Mouse (Mus musculus) MEL (cell line): ENCODE data around the gene Ncln.
A peak's percentile ranks its signal among the peaks of the same experiment; 100 is the strongest.

Source experiments
- CTCF ChIP-seq, 3 experiments: IDR thresholded peaks in 2 of 3; conservative IDR thresholded peaks in 1 of 3; 2 replicates each; pipeline ENCODE4 v1.5.1; 2011 to 2012; ENCODE audit warnings: low read length in 3 of 3, low read depth in 2 of 3, mild to moderate bottlenecking in 2 of 3, improper control_type of control experiment in 1 of 3, inconsistent platforms in 1 of 3, mixed read lengths in 1 of 3, moderate library complexity in 1 of 3; ENCODE audit not compliant: control insufficient read depth in 1 of 3, insufficient read depth in 1 of 3, poor library complexity in 1 of 3, severe bottlenecking in 1 of 3
- E2F4 ChIP-seq: IDR thresholded peaks from 2 replicates; pipeline ENCODE4 v1.6.1; 2011; ENCODE audit warnings: low read depth, low read length, improper control_type of control experiment, borderline replicate concordance
- MAZ ChIP-seq: IDR thresholded peaks from 2 replicates; pipeline ENCODE4 v1.6.1; 2012; ENCODE audit warnings: low read depth, mild to moderate bottlenecking, inconsistent platforms, low read length, improper control_type of control experiment
- POLR2A ChIP-seq, 2 experiments: IDR thresholded peaks; 2 replicates each; pipeline ENCODE4 v1.6.1; 2011 to 2012; ENCODE audit warnings: low read length in 2 of 2, mild to moderate bottlenecking in 2 of 2, control low read depth in 1 of 2, improper control_type of control experiment in 1 of 2, low read depth in 1 of 2, moderate library complexity in 1 of 2; ENCODE audit not compliant: control insufficient read depth in 1 of 2, insufficient read depth in 1 of 2, poor library complexity in 1 of 2
- POLR2AphosphoS2 ChIP-seq: IDR thresholded peaks from 2 replicates; pipeline ENCODE4 v1.6.1; 2011; ENCODE audit warnings: low read length, improper control_type of control experiment
- USF2 ChIP-seq, 2 experiments: IDR thresholded peaks; 2 replicates each; pipeline ENCODE4 v1.6.1; 2011 to 2012; ENCODE audit warnings: improper control_type of control experiment in 2 of 2, low read length in 2 of 2, borderline replicate concordance in 1 of 2, inconsistent platforms in 1 of 2, low read depth in 1 of 2, mild to moderate bottlenecking in 1 of 2; ENCODE audit not compliant: insufficient read depth in 1 of 2

- no peak for TF ChIP-seq CTCF (IDR thresholded peaks at IDR 0.05 in 2 of 3, conservative IDR thresholded peaks at IDR 0.05 in 1 of 3; ENCODE audit: control insufficient read depth in 1 of 3, insufficient read depth in 1 of 3, low read depth in 2 of 3, low read length in 3 of 3, poor library complexity in 1 of 3, severe bottlenecking in 1 of 3)
- TF ChIP-seq E2F4, result no peak
- no peak for TF ChIP-seq MAZ
- peak in 1 of 2 experiments; percentile 65; a peak in 3 of 4 replicates for TF ChIP-seq POLR2A (IDR thresholded peaks at IDR 0.05; ENCODE audit: control insufficient read depth in 1 of 2, insufficient read depth in 1 of 2, low read depth in 1 of 2, low read length in 2 of 2, poor library complexity in 1 of 2)
- no peak for TF ChIP-seq USF2 (IDR thresholded peaks at IDR 0.05; ENCODE audit: borderline replicate concordance in 1 of 2, insufficient read depth in 1 of 2, low read depth in 1 of 2, low read length in 2 of 2)
- no peak for TF ChIP-seq POLR2AphosphoS2
These were observed 452 bp downstream of the Ncln start for GRCm38 (mm10) chr10:81495616-81496263.
